Mouse (Mus musculus): Measurements from ENCODE around the gene G0s2.

G0s2 gene

GRCm38 (mm10) chr1:193272916-193273601, at the start of gene G0s2:
Gene G0s2 (minus strand): TSS chr1:193273217.
- DNase-seq: peak; percentile 78

GRCm38 (mm10) chr1:193320398-193320797, 47.4 kb upstream of the G0s2 start:
- no peak for DNase-seq

GRCm38 (mm10) chr1:193319721-193320120, 46.7 kb upstream of the G0s2 start:
- no peak for DNase-seq

GRCm38 (mm10) chr1:193317159-193317559, 44.1 kb upstream of the G0s2 start:
- peak; percentile 65 for DNase-seq

GRCm38 (mm10) chr1:193316358-193316750, 43.3 kb upstream of the G0s2 start:
- no peak for DNase-seq

- DNase-seq: peak; percentile 76
These were observed 42.8 kb upstream of the G0s2 start for GRCm38 (mm10) chr1:193315705-193316357.

- no peak for DNase-seq
These were observed 38.6 kb upstream of the G0s2 start for GRCm38 (mm10) chr1:193311596-193311995.

GRCm38 (mm10) chr1:193310519-193311085, 37.6 kb upstream of the G0s2 start:
- DNase-seq: peak; percentile 11

- no peak for DNase-seq
These were observed 36.9 kb upstream of the G0s2 start for GRCm38 (mm10) chr1:193309785-193310518.

GRCm38 (mm10) chr1:193306832-193307231, 33.8 kb upstream of the G0s2 start:
- no peak for DNase-seq

GRCm38 (mm10) chr1:193305386-193305785, 32.4 kb upstream of the G0s2 start:
- no peak for DNase-seq

GRCm38 (mm10) chr1:193303096-193303495, 30.1 kb upstream of the G0s2 start:
- no peak for DNase-seq

GRCm38 (mm10) chr1:193302093-193302405, 29.0 kb upstream of the G0s2 start:
- no peak for DNase-seq

GRCm38 (mm10) chr1:193301216-193302092, 28.4 kb upstream of the G0s2 start:
- peak; percentile 62 for DNase-seq

GRCm38 (mm10) chr1:193299995-193300394, 27.0 kb upstream of the G0s2 start:
- no peak for DNase-seq

GRCm38 (mm10) chr1:193298141-193298765, 25.2 kb upstream of the G0s2 start:
- no peak for DNase-seq

GRCm38 (mm10) chr1:193295920-193296319, 22.9 kb upstream of the G0s2 start:
- DNase-seq: no peak

- DNase-seq: no peak
These were observed 20.9 kb upstream of the G0s2 start for GRCm38 (mm10) chr1:193293926-193294325.

- no peak for DNase-seq
These were observed 20.0 kb upstream of the G0s2 start for GRCm38 (mm10) chr1:193293039-193293438.

GRCm38 (mm10) chr1:193290686-193291085, 17.7 kb upstream of the G0s2 start:
- DNase-seq: no peak

- DNase-seq: no peak
These were observed 16.9 kb upstream of the G0s2 start for GRCm38 (mm10) chr1:193289914-193290313.

GRCm38 (mm10) chr1:193289076-193289475, 16.1 kb upstream of the G0s2 start:
- DNase-seq: no peak
